Mouse (Mus musculus) layer of hippocampus, adult 2 months (tissue): Measurements from ENCODE around the gene Atp5e. TPM values are rescaled to one million over a fixed set of nuclear protein-coding genes. Genes with fewer than 3 reads are reported as not detected.

Experiments used
- DNase-seq, 2 experiments: peaks; one replicate each; pipeline ENCODE4 v3.0.0; 2022; ENCODE audit warnings: low spot score in 2 of 2
- H3K27ac ChIP-seq: fragments of 200-600 bp; 2 replicates; pipeline ENCODE4 v1.8.1; 2022
- H3K4me3 ChIP-seq: fragments of 200-600 bp; 2 replicates; pipeline ENCODE4 v1.8.1; 2022; ENCODE audit warnings: mild to moderate bottlenecking
- CTCF ChIP-seq: fragments of 200-600 bp; conservative IDR thresholded peaks from 2 replicates; pipeline ENCODE4 v1.8.1; 2022; ENCODE audit warnings: antibody characterized with exemption, mild to moderate bottlenecking, moderate library complexity
- total RNA-seq, 2 experiments: library from RNA; stranded (reverse); gene quantifications; 2 replicates each; pipeline ENCODE4 v1.2.3; 2021

Atp5e gene
- total RNA-seq, 2 experiments from 2014 or later = 271 to 305 TPM

DNA sequence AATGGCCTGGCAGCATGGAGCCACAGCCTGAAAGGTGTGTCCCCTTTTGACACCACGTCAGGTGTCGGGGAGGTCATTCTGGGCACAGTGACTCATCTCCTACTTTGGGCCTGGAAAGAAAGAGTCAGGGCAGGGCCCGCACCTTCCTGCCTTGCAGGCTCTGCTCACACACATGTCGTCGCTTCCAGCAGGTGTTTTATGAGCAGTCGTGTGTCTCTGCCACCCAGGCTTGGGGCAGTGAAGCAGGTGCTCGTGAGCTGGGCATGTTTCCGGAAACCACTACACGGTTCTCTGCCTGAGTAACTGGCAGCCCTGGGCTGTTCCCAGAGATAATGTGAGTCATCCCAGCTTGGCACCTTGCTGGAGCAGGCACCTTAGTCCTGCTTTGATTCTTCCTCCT, 21.4 kb downstream of the Atp5e start:
- Histone ChIP-seq H3K27ac (no peak overlapping the region), H3K4me3 (no peak overlapping the region)
- DNase-seq = no peak
- no peak for TF ChIP-seq CTCF

DNA sequence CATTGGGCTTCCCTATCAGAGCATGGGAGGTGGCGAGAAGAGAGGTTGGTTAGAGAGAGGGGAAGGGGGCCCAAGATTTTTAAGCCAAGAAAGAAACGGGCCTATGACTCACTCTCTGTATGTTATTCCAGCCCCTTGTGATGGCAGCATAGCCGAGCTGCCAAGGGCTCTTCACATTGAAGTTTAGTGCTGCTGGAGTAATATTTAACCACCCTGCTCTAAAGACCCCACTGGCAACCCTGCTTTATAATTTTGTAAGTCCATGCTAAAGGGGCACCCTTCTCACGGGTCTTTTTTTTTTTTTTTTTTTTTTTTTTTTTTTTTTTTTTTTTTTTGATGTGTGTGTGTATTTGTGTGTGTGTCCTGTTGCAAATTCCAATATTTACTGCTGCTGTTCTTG, 22.0 kb downstream of the Atp5e start:
- DNase-seq = no peak
- Histone ChIP-seq H3K4me3 (no peak overlapping the region), H3K27ac (no peak overlapping the region)
- no peak for TF ChIP-seq CTCF

DNA sequence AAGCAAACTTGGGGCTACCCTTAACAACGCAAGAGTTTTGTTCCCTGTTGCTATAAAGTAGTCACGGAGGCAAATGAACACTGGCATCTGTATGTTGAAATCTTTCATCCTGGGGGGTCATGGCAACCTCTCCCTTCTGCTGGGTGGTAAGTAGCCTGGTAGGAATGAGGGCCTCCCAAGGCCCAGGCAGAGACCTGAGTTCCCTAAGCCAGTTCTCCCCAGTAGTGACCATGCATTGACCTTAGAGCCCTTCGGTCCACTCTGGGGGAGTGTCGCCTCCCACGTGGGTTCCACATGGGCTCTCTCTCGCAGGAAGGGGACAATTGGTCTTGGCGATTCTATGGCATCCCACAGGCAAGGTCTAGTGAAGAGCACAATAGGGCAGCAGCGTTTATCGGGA, 23.9 kb downstream of the Atp5e start:
- DNase-seq = no peak
- Histone ChIP-seq H3K27ac (no peak overlapping the region), H3K4me3 (no peak overlapping the region)
- TF ChIP-seq CTCF = no peak

DNA sequence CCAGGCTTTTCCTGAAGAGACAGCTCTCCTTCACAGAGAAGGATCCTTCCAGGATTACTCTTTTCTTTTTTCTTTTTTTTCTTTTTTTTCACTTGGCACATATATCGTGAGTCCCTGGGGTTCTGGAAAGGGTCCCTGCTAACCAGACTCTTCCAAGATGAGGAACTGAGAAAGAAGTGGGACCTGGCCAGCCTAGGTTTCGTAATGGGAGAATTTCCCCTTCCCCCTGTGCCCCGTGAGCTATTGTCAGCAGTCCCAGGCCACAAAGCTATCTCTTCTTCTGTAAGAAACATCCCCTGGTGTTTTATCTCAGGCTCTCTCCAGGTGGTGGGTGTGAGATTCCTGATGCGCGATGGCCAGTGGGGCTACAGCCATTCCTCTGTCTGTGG, 24.5 kb downstream of the Atp5e start:
- H3K27ac ChIP-seq = peak overlapping the region; percentile 72; the same call in 1 of the 2 replicates
- no peak for DNase-seq
- no peak for TF ChIP-seq CTCF
- H3K4me3 ChIP-seq = no peak overlapping the region; the same call in 1 of the 2 replicates

DNA sequence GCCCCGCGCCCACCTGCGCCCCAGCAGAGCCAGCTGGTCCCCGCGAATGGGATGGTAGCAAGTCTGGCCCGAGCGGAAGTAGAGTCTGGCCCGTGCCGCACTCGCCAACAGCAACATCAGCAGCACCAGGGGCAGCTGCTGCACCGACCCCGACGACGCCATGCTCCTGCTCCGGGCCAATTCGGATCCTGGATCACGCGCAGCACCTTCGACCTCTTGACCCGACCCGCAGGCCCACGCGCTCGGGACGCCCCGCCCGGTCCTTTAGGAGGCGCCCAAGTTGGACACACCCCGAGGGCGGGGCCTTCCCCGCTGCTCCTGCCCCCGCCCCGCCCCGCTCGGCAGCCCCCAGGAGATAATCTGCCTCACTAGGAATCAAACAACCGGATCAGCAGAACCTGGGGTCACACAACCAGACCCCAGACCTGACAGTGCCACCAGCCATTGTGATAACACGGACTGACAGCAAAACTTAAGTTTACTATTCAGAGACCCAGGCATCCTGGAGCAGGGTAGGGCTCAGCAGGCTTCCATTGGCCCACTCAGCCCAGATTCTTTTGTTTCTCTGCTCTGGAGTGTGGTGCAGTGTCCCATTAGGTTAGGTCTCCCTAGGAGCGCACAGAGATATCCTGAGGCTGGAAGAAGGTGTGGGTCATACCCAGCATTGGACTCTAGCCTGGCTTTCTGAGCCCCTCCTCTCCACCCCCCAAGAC, 25.0 kb downstream of the Atp5e start, which contains the start of gene Ctsz:
TSS of gene Ctsz (minus strand) at position 303 of the 713 bp plus-strand sequence.
- H3K4me3 ChIP-seq = peak within 1 kb of the TSS; percentile 63
- H3K27ac ChIP-seq = peak within 1 kb of the TSS; percentile 72
- TF ChIP-seq CTCF = no peak
- DNase-seq = peak in 1 of 2 experiments; percentile 31

DNA sequence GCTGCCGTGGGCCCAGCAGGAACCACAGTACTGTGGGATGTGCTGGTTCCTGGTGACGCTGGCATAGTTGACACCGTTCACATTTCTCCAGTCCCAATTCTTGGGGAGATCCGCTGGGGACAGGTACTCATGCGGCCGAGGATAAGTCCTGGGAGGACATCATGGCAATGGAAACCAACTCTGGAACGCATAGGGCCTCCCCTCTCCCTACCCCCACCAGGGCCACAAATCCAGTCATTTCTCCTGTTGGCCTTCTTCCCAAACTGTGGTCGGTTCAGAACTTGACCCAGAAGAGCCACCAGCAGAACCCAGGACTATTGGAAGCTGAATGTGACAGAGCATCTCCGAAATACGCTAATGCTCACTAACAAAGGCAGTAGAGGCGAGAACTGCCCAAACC, 25.7 kb downstream of the Atp5e start:
- Histone ChIP-seq H3K4me3 (peak overlapping the region; percentile 63), H3K27ac (peak overlapping the region; percentile 72)
- no peak for DNase-seq
- TF ChIP-seq CTCF = no peak

DNA sequence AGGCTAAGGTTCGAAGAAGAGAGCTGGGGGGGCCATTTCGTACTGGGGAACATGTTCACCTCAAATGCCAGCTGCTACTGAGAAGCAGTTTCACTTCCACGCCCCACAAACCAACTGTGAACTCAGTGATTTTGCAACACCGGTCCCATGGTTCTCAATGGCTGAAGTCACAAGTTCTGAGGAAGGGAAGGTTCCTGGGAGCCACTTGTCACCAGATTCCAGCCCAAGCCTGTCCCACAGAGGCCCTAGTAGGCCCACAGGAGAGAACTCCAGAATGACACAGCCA, 26.3 kb downstream of the Atp5e start:
- peak overlapping the region; percentile 57 for H3K27ac ChIP-seq
- no peak for TF ChIP-seq CTCF
- DNase-seq = peak in 1 of 2 experiments; percentile 12

DNA sequence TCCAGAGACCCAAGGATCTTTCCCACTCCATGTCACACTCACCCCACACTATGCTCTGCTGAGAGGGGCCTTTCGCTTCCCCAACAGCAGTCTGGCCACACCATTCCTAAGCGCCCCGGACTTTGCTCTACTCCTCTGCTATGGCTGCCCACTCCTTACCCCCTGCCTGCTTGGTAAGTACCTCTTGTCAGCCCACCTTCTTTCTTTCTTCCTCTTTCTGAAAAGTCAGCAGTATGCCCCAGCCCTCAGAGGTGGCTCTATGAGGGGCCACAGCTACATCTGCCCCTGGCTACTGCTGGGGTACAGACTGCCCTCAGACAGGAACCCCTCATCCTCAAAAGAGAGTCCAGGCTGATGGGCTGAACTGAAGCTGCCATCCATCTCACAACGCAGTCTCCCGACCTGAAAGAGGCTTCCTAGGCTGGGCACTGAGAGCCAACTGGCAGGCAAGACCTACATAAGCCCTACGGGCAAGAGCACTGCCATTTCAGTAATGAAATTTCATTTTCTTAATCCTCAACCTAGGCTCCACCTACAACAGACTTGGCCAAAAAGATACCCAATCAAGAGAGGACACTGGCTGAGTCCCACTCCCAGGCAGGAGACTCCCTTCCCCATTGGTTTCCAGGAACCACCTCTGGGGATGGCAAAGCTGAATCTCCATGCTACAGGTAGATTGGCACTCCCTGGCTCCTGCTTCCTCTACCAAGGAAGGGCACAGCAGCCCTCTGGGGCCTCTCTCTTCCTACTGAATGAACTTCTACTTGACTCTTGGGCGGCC, 26.8 kb downstream of the Atp5e start:
- no peak for TF ChIP-seq CTCF

More for the DNA sequence above, 26.3 kb downstream of the Atp5e start:
- no peak overlapping the region; the same call in 1 of the 2 replicates for H3K4me3 ChIP-seq

DNA sequence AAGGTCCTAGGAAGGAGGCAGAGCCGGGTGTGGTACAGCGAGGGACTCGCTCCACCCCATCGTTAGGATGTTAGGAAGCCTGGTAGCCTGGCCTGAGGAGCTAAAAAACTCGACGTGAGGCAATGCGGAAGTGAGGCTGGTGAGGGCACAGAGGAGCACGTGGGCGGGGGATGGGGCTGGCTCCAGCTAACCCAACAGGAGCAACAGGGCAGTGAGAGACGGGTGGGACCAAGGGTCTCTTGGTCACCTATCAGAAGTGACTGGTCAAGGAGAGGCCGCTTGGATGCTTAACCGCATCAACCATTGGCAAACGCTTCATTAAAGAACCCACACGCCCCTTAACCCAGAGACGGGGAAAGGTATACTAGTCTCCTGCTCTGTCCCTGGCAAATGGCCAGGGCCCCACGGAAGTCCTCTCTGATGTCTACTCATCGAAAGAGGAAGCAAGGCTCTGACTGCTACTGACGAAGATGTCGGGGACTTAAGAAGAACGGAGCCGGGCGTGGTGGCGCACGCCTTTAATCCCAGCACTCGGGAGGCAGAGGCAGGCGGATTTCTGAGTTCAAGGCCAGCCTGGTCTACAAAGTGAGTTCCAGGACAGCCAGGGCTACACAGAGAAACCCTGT, 27.7 kb downstream of the Atp5e start:
- H3K27ac ChIP-seq = no peak overlapping the region
- H3K4me3 ChIP-seq = no peak overlapping the region
- DNase-seq = no peak
- TF ChIP-seq CTCF = no peak

More for the DNA sequence above, 26.8 kb downstream of the Atp5e start:
- Histone ChIP-seq H3K4me3 (no peak overlapping the region), H3K27ac (no peak overlapping the region)
- DNase-seq = no peak

DNA sequence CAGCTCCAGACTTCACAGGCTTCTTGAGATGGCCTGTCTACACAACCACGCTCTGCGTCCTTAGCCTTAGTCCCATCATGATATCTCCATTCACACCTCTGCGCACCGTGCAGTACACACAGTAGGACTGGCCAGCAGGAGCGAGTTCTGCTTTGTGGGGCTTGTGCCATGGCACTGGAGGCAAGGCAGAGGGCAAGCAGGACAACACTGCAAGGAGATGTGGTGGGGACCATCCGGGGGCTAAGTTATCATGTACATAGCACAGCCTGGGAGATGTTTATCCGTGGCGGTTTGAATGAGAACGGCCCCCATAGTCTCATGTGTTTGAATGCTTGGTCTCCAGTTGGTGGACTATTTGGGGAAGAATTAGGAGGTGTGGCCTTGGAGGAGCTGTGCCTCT, 29.0 kb downstream of the Atp5e start:
- no peak overlapping the region for H3K4me3 ChIP-seq
- no peak overlapping the region for H3K27ac ChIP-seq
- no peak for TF ChIP-seq CTCF

DNA sequence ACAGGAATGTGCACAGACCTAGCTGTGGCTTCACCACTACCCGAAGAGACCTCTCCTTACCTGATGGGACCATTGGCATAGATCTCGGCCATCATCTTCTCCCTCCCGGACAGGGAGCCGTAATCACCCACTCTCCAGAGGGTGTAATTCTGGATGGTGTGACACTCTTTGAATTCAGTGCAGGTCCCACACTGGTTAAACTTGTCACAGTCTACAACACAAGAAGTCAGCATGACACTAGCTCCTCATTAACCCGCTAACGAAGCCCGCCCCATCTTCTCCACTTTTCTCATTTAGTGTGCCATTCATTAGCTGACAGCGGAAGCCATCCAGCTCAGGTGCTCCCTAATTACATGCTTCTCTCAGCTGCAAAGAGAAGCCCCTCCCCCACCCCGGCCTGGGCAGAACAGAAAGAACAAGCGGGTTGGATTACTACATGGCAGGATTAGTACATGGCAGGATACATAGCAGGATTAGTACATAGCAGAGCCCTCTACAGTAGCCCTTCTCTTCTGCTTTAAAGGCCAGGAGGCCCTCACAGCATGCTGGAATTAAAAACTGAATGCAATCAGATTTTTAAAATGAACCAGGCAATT, 34.8 kb downstream of the Atp5e start:
- no peak for TF ChIP-seq CTCF
- Histone ChIP-seq H3K27ac (no peak overlapping the region), H3K4me3 (no peak overlapping the region)
- no peak for DNase-seq

More for the DNA sequence above, 29.0 kb downstream of the Atp5e start:
- DNase-seq = no peak

DNA sequence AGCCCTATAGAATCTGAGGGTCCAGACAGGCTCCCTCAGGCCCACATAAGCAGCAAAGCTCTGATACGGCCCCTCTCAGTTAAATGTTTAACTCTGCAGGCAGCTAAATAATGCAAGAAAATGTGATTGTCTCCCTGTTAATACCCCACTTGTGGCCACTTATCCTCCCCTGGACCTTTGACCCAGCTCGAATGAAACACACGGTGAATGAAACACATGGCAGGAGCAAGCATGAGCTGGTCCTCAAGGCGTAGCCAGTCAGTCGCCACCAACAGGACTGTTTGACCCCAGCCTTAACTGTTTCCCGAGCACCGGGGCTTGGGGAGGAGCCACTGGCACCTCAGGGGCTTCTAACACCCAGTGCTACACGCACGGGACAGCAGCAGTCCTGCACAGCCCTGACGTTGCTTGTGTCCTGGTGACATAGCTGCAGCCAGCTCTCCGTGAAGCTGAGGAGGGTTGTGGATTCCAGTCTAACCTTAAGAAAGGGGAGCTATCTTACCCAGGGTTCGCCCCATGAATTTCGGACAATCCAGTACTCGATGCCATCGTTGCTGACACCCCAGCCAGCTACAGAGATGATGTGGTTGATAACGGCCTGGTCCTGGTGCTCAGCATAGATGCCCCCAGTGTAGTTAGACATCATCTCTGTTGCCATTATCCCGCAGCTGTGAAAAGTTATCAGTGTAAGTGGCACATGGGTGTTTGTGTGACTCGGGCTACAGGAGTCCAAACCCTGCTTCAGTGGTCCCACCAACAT, 35.6 kb downstream of the Atp5e start:
- H3K27ac ChIP-seq = no peak overlapping the region
- TF ChIP-seq CTCF = no peak
- H3K4me3 ChIP-seq = no peak overlapping the region
- DNase-seq = no peak
